Mouse (Mus musculus): ENCODE results near the gene Gsap. TPM values are rescaled to one million over a fixed set of nuclear protein-coding genes. Genes with fewer than 3 reads are reported as not detected.
A peak's percentile ranks its signal among the peaks of the same experiment; 100 is the strongest.

Gsap gene
- total and polyA plus RNA-seq, 3 experiments, result 1.7 to 3.7 (median 3.5) TPM

DNA sequence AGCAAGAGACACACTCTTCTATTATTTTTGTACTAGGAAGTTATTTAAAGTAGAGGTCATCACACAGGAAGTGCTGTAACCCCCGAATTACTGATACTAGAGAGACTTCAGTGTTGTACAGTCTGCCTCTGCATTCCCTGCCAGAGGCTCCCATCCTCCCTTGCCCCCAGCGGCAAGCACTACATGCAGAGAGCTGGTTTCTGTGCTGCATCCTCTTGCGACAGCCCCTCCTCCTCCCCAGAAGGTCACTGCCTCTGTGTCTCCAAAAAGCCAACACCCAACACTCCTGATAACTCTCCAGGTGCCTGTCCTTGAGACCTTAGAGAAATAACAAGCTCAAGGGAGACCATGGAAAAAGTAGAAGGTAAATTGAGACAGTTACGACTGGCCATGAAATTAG is 71.1 kb downstream of the Gsap start:
- intact Hi-C loops (cut with DNase I), result loop anchor here (10.0 kb wide), 2 partner anchors 242 to 342 kb away; no protein-coding TSS in a partner anchor
- 41% methylated on average over 4 of the region's 4 CpGs for WGBS
- DNase-seq, result no peak
- no peaks in the 10 kb centered on the region for H3K27me3 ChIP-seq (ENCODE audit: control insufficient read depth, insufficient read depth, low read length)
- H3K4me1 ChIP-seq (ENCODE audit: control insufficient read depth, insufficient read depth, low read length), result no peaks in the 10 kb centered on the region
- no peak overlapping the region for H3K9ac ChIP-seq (ENCODE audit: low read depth, low read length)
- no peak overlapping the region for H3K4me3 ChIP-seq
- no peaks in the 10 kb centered on the region for H3K79me2 ChIP-seq (replicated peaks; ENCODE audit: control insufficient read depth, insufficient read depth, low read length)
- H3K27ac ChIP-seq, result no peak overlapping the region
- no peak for TF ChIP-seq CTCF (IDR thresholded peaks at IDR 0.05)
- TF ChIP-seq EP300 (IDR thresholded peaks at IDR 0.05; ENCODE audit: insufficient read depth, low read depth, low read length), result no peak
- TF ChIP-seq POLR2A (IDR thresholded peaks at IDR 0.05; ENCODE audit: insufficient read depth, low read depth, low read length), result no peak
- H3K36me3 ChIP-seq (ENCODE audit: control insufficient read depth, insufficient read depth, low read length), result no peaks in the 10 kb centered on the region

DNA sequence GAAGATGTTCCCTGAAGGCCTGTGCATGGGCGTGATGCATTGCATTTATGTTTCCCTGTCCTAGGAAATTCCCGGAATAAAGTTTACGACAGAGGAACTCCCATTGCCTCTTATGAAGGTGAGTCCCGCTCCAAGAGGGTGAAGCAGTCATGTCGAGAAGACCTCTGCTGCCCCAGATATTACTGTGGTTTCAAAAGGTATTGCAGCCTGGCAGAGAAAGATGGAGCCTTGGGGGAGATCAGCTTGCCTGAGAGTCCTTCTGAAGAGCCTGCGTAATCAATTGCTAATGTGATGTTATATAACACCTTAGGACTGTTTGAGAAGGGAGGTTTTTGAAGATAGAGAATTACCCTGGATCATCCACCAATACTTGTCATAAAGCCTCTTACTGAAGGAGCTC is 71.8 kb downstream of the Gsap start:
- Histone ChIP-seq H3K9ac (ENCODE audit: low read depth, low read length) (no peak overlapping the region), H3K4me1 (ENCODE audit: control insufficient read depth, insufficient read depth, low read length) (no peaks in the 10 kb centered on the region), H3K79me2 (replicated peaks; ENCODE audit: control insufficient read depth, insufficient read depth, low read length) (no peaks in the 10 kb centered on the region), H3K36me3 (ENCODE audit: control insufficient read depth, insufficient read depth, low read length) (no peaks in the 10 kb centered on the region), H3K4me3 (no peak overlapping the region), H3K27ac (no peak overlapping the region), H3K27me3 (ENCODE audit: control insufficient read depth, insufficient read depth, low read length) (no peaks in the 10 kb centered on the region)
- WGBS, result 85% methylated on average over 6 of the region's 6 CpGs
- intact Hi-C loops (cut with DNase I), result loop anchor here (10.0 kb wide), 2 partner anchors 243 to 343 kb away; no protein-coding TSS in a partner anchor
- TF ChIP-seq EP300 (IDR thresholded peaks at IDR 0.05; ENCODE audit: insufficient read depth, low read depth, low read length) (no peak), CTCF (IDR thresholded peaks at IDR 0.05) (peak; percentile 60)
- no peak for DNase-seq

DNA sequence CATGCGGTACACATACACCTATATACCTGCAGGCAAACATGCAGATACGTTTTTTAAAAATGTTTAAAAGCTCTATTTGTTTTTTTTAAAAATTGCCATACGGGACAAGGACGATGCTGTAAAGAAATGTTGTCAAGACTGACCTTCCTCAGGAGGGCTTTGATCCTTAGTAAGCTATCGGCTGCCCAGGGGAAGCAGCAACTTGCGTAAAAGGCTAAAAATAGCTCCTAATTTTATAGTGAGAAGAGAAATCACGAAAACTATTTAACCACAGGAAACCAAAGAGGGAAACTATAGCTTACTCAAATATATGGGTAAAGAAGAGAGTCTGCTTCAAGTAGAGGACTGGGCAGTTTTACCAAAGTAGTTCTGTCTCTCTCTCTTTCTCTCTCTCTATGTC is 74.7 kb downstream of the Gsap start:
- H3K4me3 ChIP-seq, result no peak overlapping the region
- no peak overlapping the region for H3K27ac ChIP-seq
- no peaks in the 10 kb centered on the region for H3K79me2 ChIP-seq (replicated peaks; ENCODE audit: control insufficient read depth, insufficient read depth, low read length)
- H3K9ac ChIP-seq (ENCODE audit: low read depth, low read length), result no peak overlapping the region
- no peak for DNase-seq
- 71% methylated on average over 7 of the region's 7 CpGs for WGBS
- H3K27me3 ChIP-seq (ENCODE audit: control insufficient read depth, insufficient read depth, low read length), result no peaks in the 10 kb centered on the region
- H3K36me3 ChIP-seq (ENCODE audit: control insufficient read depth, insufficient read depth, low read length), result no peaks in the 10 kb centered on the region
- intact Hi-C loops (cut with DNase I), result no loop called here
- H3K4me1 ChIP-seq (ENCODE audit: control insufficient read depth, insufficient read depth, low read length), result no peaks in the 10 kb centered on the region
- no peak for TF ChIP-seq CTCF (IDR thresholded peaks at IDR 0.05)
- TF ChIP-seq EP300 (IDR thresholded peaks at IDR 0.05; ENCODE audit: insufficient read depth, low read depth, low read length), result no peak
- no peak for TF ChIP-seq POLR2A (IDR thresholded peaks at IDR 0.05; ENCODE audit: insufficient read depth, low read depth, low read length)

DNA sequence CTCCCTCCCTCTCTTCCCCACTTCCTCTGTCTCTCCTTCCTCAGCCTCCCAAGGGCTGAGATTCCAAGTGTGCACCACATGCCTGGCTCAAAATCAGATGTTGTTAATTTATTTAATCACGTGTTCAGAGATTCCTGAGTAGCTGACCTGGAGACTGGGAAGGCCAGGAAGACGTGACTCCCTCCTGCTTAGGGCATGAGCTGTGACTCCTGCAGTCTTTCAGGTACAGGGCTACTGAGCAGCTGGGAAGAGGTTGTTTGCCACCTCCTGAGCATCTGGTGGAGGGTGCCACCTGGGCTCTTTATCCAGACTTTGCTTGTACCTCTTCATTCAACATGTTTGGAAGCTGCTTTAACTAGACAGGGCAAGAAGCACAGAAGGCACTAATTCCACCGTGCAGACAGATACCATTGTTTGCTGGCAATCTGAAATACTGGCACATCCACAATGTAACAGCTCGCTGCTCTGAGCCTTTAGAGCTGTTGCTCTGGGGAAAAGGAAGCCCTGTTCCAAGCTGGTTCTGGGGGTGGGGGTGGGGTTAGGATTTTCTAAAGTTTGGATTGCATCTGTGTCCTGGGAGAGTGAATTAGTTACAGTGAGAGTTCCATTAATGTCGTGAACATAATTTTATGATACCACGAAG is 75.3 kb downstream of the Gsap start:
- H3K79me2 ChIP-seq (replicated peaks; ENCODE audit: control insufficient read depth, insufficient read depth, low read length), result no peaks in the 10 kb centered on the region
- 49% methylated on average over 6 of the region's 6 CpGs for WGBS
- no peaks in the 10 kb centered on the region for H3K4me1 ChIP-seq (ENCODE audit: control insufficient read depth, insufficient read depth, low read length)
- H3K27ac ChIP-seq, result no peak overlapping the region
- H3K27me3 ChIP-seq (ENCODE audit: control insufficient read depth, insufficient read depth, low read length), result no peaks in the 10 kb centered on the region
- no peak for DNase-seq
- H3K9ac ChIP-seq (ENCODE audit: low read depth, low read length), result no peak overlapping the region
- H3K4me3 ChIP-seq, result no peak overlapping the region
- no peak for TF ChIP-seq EP300 (IDR thresholded peaks at IDR 0.05; ENCODE audit: insufficient read depth, low read depth, low read length)
- no peak for TF ChIP-seq POLR2A (IDR thresholded peaks at IDR 0.05; ENCODE audit: insufficient read depth, low read depth, low read length)
- no peak for TF ChIP-seq CTCF (IDR thresholded peaks at IDR 0.05)
- no peaks in the 10 kb centered on the region for H3K36me3 ChIP-seq (ENCODE audit: control insufficient read depth, insufficient read depth, low read length)
- intact Hi-C loops (cut with DNase I), result no loop called here

DNA sequence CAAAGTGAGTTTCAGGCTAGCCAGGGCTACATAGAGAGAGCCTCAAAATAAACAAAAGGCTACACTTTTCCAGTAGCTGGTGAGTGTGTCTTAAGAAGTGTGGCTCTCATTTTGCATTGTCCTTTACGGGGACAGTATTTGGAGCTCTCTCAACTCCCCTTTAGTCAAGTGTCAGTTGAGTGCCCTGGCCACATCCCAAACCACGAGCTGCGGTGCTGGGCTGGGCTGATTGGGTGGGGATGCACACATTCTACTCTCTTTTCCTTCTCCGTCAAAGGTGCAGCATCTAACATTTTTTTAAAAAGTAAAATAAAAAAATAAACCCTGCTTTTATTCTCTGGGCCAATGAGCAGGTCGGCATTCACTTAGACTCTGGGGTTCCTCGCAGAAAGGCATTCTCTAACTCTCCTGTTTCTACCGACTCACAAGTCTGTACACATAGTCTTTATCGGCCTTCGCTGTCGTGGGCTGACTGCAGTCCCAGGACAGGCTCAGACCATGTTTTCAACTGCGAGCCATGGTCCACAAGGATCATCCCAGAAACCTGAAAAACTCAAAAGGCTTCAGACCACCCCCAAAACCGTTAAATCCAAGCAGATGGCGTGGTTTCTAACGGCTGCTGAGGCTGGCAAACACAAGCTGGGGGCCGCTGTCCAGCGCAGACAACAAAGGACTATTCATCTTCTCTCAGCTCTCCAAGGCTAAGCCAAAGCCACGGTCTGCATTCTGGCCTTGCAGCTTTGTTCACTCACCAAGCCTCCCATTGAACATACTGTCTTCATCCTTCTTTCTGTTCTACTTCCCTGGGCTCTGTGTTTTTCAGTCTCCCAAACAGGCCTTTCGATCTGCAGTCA is 77.4 kb downstream of the Gsap start:
- Histone ChIP-seq H3K9ac (ENCODE audit: low read depth, low read length) (no peak overlapping the region), H3K36me3 (ENCODE audit: control insufficient read depth, insufficient read depth, low read length) (no peaks in the 10 kb centered on the region), H3K27ac (no peak overlapping the region), H3K4me3 (no peak overlapping the region), H3K27me3 (ENCODE audit: control insufficient read depth, insufficient read depth, low read length) (no peaks in the 10 kb centered on the region), H3K4me1 (ENCODE audit: control insufficient read depth, insufficient read depth, low read length) (no peaks in the 10 kb centered on the region), H3K79me2 (replicated peaks; ENCODE audit: control insufficient read depth, insufficient read depth, low read length) (no peaks in the 10 kb centered on the region)
- intact Hi-C loops (cut with DNase I), result loop anchor here (2.0 kb wide), 1 partner anchor 157 kb away; no protein-coding TSS in a partner anchor
- no peak for DNase-seq
- TF ChIP-seq CTCF (IDR thresholded peaks at IDR 0.05) (no peak), EP300 (IDR thresholded peaks at IDR 0.05; ENCODE audit: insufficient read depth, low read depth, low read length) (no peak), POLR2A (IDR thresholded peaks at IDR 0.05; ENCODE audit: insufficient read depth, low read depth, low read length) (no peak)
- WGBS, result 61% methylated on average over 18 of the region's 18 CpGs

Data from heart, adult 2 months (tissue).